Mouse (Mus musculus) embryo, embryonic 10 days (tissue): ENCODE results near the gene Adgrl2.

Experiments used
- DNase-seq: peaks from one replicate; pipeline ENCODE4 v3.0.0-alpha.2; 2015; ENCODE audit warnings: low spot score

Adgrl2 gene

GRCm38 (mm10) chr3:148977124-148977529, 13.2 kb downstream of the Adgrl2 start:
- no peak for DNase-seq

GRCm38 (mm10) chr3:148971893-148972596, 18.3 kb downstream of the Adgrl2 start:
- DNase-seq = no peak

GRCm38 (mm10) chr3:148964991-148965605, 25.3 kb downstream of the Adgrl2 start:
- no peak for DNase-seq

GRCm38 (mm10) chr3:148963381-148964044, 26.8 kb downstream of the Adgrl2 start:
- DNase-seq = no peak

- DNase-seq = no peak
These were observed 28.7 kb downstream of the Adgrl2 start for GRCm38 (mm10) chr3:148961611-148962010.

- no peak for DNase-seq
These were observed 29.5 kb downstream of the Adgrl2 start for GRCm38 (mm10) chr3:148960751-148961289.

GRCm38 (mm10) chr3:148960215-148960614, 30.1 kb downstream of the Adgrl2 start:
- DNase-seq = no peak

- DNase-seq = no peak
These were observed 30.9 kb downstream of the Adgrl2 start for GRCm38 (mm10) chr3:148959327-148960025.

- DNase-seq = no peak
These were observed 31.6 kb downstream of the Adgrl2 start for GRCm38 (mm10) chr3:148958714-148959113.

GRCm38 (mm10) chr3:148958185-148958584, 32.2 kb downstream of the Adgrl2 start:
- no peak for DNase-seq

GRCm38 (mm10) chr3:148956887-148957286, 33.5 kb downstream of the Adgrl2 start:
- no peak for DNase-seq

GRCm38 (mm10) chr3:148949796-148950195, 40.6 kb downstream of the Adgrl2 start:
- no peak for DNase-seq

GRCm38 (mm10) chr3:148947805-148948405, 42.5 kb downstream of the Adgrl2 start:
- DNase-seq = no peak

- DNase-seq = no peak
These were observed 43.1 kb downstream of the Adgrl2 start for GRCm38 (mm10) chr3:148947266-148947665.

- DNase-seq = no peak
These were observed 44.8 kb downstream of the Adgrl2 start for GRCm38 (mm10) chr3:148945534-148945933.

- DNase-seq = no peak
These were observed 50.9 kb downstream of the Adgrl2 start for GRCm38 (mm10) chr3:148939457-148939856.

GRCm38 (mm10) chr3:148935056-148935455, 55.3 kb downstream of the Adgrl2 start:
- no peak for DNase-seq

GRCm38 (mm10) chr3:148934279-148934678, 56.1 kb downstream of the Adgrl2 start:
- no peak for DNase-seq

GRCm38 (mm10) chr3:148933160-148933559, 57.2 kb downstream of the Adgrl2 start:
- DNase-seq = no peak

- DNase-seq = no peak
These were observed 59.4 kb downstream of the Adgrl2 start for GRCm38 (mm10) chr3:148930913-148931312.

GRCm38 (mm10) chr3:148926330-148926729, 64.0 kb downstream of the Adgrl2 start:
- no peak for DNase-seq

- DNase-seq = no peak
These were observed 67.7 kb downstream of the Adgrl2 start for GRCm38 (mm10) chr3:148922618-148923095.
